Mouse (Mus musculus) stomach, postnatal 0 days (tissue): ENCODE measurements around the gene BC048679.

ENCODE experiments used
- CTCF ChIP-seq: IDR thresholded peaks from 2 replicates; pipeline ENCODE4 v1.5.1; 2016; ENCODE audit warnings: antibody characterized with exemption, low read depth, mild to moderate bottlenecking, moderate library complexity
- EP300 ChIP-seq: optimal IDR thresholded peaks from 2 replicates; pipeline ENCODE3; 2016; ENCODE audit warnings: antibody characterized with exemption

DNA sequence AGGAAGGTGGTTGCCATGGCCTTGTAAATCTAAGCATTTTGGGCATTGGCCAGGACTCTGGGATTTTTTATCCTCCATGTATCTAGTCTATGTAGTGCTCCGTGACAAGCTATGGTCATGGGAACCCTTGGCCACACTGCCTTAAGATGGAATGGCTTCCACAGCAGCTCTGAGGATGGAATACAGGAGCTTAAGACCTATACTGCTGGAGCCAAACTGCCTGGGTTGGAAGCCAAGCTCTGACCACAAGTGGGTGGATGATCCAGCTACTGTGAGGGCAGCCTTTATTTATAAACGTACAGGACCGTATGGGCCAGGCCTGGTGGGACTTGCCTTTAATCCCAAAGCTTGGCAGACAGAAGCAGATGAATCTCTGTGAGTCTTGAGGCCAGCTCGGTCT lies 38.4 kb upstream of the BC048679 start:
- TF ChIP-seq CTCF (no peak), EP300 (no peak)
